Mouse (Mus musculus) lung, adult 18-20 months (tissue): ENCODE measurements around the gene Mrtfa.

Experiments used
- DNase-seq, 2 experiments: peaks; one replicate each; pipeline ENCODE4 v3.0.0; 2022; ENCODE audit warnings: mixed read lengths in 2 of 2

Mrtfa gene

DNA sequence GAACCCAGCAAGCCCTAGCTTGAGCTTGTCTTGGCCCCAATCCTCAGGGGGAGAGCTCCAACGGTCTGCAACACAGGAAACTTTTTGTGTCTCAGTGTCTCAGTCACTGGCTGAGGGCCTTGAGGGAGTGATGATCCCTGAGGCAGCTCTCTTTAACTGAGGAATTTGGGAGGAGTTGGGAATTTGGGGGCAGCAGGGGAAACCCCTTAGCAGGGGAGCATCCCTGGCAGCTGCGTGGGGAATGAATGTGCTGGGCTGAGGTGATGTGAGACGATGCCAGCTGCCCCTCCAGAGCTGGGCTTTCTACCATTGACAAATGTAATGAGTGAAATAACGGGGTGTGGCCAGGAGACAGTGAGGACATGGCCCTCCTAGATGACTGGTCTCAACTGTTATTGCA lies 4.9 kb upstream of the Mrtfa start:
- no peak for DNase-seq

DNA sequence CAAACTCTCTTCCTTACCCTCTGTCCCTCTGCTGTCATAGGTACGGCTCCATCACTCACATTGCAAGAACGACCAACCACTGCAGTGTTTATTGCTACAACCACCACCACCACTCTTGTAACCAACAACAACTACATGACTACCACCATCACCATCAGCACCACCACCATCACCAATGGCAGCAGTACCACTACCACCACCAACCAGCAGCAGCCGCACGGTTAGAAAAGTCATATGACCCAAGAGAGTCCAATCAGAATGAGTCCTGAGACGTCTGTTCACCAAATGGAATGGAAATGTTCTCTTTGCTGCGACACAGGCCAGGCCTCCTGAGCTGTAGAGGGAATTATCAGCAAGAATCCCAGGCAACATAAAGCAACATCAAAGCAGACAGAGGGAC lies 4.2 kb upstream of the Mrtfa start:
- DNase-seq, result no peak

GRCm38 (mm10) chr15:81192858-81193257 lies 2.3 kb upstream of the Mrtfa start:
- DNase-seq, result no peak

DNA sequence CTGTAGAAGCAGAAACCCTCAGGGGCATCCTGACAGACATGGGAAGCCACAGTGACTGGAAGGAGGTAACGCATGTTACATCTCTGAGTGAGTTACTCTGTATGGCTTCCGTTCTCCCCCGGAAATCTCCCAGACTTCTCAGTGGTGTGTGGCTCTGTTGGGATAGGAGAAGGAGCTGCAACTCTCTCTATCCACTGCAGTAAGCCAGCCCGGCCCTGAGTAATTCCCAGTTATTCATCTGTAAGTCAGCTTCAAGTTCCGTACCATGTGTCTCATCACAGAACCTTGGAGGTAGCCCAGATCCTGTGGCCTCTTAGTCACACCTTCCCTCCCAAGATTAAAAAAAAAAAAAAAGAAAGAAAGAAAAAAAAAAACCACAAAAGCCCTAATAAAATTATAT lies 1.8 kb upstream of the Mrtfa start:
- no peak for DNase-seq

GRCm38 (mm10) chr15:81191303-81191702 lies 746 bp upstream of the Mrtfa start:
- DNase-seq, result no peak

DNA sequence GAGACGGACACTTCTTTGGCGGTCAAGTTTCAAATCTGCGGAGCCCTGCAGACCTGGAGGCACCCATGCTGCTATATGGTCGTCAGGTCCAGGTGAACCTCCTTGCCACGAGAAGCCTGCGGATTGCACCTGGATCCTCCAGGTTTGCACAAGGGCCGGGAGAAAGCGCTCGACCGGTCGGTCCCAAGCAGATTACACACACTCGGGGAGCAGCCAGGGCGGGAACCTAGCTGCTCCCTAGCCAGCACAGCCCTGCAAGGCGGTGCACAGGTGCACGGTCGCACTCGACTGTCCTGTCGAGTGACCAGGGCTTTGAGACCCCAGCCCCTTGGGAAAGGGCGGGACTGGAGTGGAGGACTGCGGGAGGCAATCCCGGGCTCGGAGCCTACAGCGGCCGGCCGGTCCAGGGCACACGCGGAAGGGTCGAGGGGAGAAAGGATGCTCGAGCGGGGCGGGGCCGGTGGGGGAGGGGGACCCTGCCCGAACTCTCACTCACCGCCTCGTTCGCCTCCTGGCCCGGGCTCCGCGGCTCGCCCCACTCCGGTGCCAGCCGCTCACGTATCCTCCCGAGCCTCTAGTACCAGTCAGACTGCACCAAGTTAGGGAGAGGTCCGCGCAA lies 437 bp downstream of the Mrtfa start:
- DNase-seq, result peak; percentile 36 to 39

DNA sequence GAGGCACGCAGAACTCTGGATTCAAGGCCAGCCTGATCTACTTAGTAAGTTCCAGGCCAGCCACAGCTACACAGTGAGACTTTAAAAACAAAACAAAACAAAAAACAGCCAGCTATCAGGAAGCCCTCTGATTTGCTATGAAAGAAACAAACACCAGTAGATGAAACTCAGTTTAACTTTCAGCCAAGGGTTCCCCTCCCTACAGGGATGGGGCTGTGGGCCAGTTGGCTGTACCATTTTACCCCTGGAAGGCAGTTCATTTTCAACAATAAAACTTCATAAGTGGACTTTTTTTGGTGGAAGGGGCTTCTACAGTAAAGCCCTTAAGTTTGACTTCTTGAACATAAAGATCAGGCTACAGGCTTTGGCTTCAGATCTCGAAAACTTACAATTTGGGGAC lies 1.5 kb downstream of the Mrtfa start:
- DNase-seq, result no peak

- DNase-seq, result no peak
Observed at GRCm38 (mm10) chr15:81184913-81185312, 5.6 kb downstream of the Mrtfa start.

- DNase-seq, result no peak
Observed at GRCm38 (mm10) chr15:81181233-81181632, 9.3 kb downstream of the Mrtfa start.

DNA sequence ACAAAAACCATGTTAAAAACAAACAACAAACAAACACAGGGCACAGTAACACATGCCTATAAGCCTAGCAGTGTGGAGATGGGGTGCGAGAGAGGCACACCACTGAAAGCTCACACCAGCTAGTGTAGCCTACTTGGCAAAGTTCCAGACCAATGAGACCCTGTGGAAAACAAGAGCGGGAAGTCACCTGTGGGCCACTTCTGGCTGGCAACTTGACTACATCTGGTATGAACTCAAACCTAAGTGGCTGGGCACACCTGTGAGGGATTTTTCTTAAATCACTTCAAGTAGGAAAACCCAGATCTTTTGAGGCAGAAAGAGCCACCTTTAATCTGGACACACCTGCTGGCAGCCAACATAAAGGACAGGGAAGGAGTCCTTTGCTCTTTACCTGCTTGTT lies 11.0 kb downstream of the Mrtfa start:
- DNase-seq, result no peak

DNA sequence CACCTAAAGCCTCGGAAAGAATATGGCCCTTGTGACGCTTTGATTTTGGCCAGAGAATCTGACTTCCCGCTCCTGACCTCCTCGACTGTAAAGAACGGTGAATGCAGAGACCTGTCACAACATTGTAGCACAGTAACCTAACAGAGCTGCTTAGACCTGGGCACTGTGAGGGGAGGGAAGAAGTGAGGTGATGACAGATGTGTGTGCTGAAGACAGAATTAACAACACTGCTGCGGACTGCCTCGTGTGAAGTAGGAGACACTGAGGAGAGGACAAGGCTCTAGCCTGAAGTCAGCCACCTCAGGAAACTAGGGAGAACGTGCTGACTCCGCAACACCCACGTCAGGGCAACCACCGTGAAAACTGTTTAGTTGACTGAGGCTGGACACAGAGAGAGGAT lies 11.9 kb downstream of the Mrtfa start:
- DNase-seq, result no peak

- no peak for DNase-seq
Observed at GRCm38 (mm10) chr15:81177860-81178259, 12.7 kb downstream of the Mrtfa start.

DNA sequence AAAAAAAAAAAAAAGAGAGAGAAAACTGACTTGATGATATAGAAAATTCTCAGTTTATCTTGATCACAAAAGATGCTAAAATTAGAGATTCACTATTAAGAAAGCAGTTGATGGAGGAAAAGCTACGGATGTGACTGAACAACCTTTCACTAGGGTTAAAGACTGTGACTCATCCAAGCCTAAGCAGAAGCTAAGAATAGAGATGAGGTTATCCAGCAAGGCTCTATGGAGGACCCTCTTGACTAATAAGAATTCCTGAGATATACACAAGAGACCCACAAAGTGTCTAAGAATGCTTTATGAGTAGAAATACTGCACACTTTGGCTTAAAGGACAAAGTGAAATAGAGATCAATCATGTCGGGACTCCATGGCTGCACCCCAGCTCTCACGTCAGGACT lies 14.9 kb downstream of the Mrtfa start:
- DNase-seq, result no peak

- DNase-seq, result no peak
Observed at GRCm38 (mm10) chr15:81172259-81172658, 18.3 kb downstream of the Mrtfa start.

- peak in 1 of 2 experiments; percentile 30 for DNase-seq
Observed at GRCm38 (mm10) chr15:81168735-81169134, 21.8 kb downstream of the Mrtfa start.

DNA sequence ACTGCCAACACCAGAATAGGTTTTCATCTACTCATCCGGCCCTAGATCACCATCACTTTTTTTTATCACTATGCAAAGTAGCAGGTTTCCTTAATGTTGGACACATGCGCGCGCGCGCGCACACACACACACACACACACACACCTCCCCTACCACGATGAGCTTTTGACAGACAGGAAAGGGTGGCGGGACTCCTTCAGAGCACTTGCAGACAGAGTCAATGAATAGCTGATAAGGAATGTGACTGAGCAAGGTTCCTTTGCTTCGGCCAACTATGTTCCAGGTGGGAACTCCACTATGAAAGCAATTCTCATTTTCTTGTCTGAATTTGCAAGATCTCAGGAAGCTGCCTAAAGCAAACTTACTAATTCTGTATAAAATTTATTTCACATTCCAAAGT lies 22.7 kb downstream of the Mrtfa start:
- DNase-seq, result peak; percentile 15 to 41

- no peak for DNase-seq
Observed at GRCm38 (mm10) chr15:81166291-81166690, 24.3 kb downstream of the Mrtfa start.

- no peak for DNase-seq
Observed at GRCm38 (mm10) chr15:81164560-81165310, 25.8 kb downstream of the Mrtfa start.

DNA sequence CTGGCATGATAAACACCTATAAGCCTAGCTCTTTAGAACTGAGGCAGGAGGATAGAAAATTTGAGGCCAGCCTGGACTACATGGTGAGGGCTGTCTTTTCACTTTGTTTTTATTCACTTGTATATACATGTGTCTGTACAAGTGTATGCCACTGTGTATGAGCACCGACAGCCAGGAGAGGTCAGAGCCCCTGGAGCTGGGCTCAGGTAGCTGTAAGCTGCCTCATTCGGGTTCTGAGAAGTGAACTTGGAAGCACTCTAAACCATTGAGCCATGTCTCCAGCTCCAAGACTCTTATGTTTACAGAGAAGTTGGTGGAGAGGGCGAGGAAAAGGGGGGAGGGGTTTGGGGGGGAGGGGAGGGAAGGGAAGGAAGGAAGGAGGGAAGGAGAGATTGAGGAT lies 29.0 kb downstream of the Mrtfa start:
- no peak for DNase-seq

- no peak for DNase-seq
Observed at GRCm38 (mm10) chr15:81160677-81161076, 29.9 kb downstream of the Mrtfa start.

DNA sequence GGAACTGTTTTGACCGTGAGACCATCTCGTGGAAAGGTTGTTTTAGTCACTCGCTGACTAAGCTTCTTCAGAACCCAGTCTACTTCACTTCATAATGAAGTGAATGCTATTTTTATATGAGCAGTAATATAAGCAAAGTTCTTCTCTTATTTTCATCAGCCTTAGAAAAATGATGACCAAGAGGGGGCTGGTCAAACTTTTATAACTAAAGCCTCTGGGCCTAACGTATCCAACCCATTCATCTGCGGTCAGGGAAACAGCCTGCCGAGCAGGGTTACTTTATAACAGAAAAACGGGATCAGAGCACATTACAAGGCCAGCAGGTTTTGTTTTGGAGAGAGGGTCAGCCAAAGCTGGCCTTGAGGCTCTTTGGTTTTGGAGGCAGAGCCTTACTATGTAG lies 31.3 kb downstream of the Mrtfa start:
- no peak for DNase-seq

GRCm38 (mm10) chr15:81158517-81159120 lies 31.9 kb downstream of the Mrtfa start:
- DNase-seq, result no peak

DNA sequence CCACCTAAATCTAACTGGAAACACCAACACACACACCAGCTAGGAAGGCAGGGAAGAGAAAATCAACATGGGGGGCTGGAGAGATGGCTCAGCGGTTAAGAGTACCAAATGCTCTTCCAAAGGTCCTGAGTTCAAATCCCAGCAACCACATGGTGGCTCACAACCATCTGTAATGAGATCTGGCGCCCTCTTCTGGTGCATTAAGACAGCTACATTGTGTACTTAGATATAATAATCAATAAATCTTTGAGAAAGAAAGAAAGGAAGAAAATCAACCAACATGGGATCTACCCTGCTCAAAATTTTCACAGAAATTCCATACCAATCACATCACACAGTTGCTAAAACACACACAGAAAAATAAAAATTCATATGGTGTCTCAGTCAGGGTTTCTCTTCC lies 34.1 kb downstream of the Mrtfa start:
- no peak for DNase-seq

- no peak for DNase-seq
Observed at GRCm38 (mm10) chr15:81155845-81156244, 34.7 kb downstream of the Mrtfa start.
